Mouse (Mus musculus) limb, embryonic 12.5 days (tissue): Measurements from ENCODE around the gene Rbm48. TPM values are rescaled to one million over a fixed set of nuclear protein-coding genes. Genes with fewer than 3 reads are reported as not detected.

Experiments
- ATAC-seq: fragments of 200-750 bp; cut with Nextera tagmentation; 2 replicates; pipeline ENCODE4 v1.8.0; 2017; ENCODE audit warnings: low read depth, moderate TSS enrichment; ENCODE audit not compliant: insufficient number of reproducible peaks, insufficient read depth, low FRiP score, low TSS enrichment
- H3K27ac ChIP-seq: fragments of 300-500 bp; sonication (generic); 2 replicates; pipeline ENCODE4 v1.5.1; 2016; ENCODE audit warnings: mild to moderate bottlenecking, moderate library complexity
- H3K27me3 ChIP-seq: fragments of 300-500 bp; sonication (generic); 2 replicates; pipeline ENCODE4 v1.6.1; 2016; ENCODE audit warnings: mild to moderate bottlenecking, moderate library complexity
- H3K36me3 ChIP-seq: fragments of 300-500 bp; sonication (generic); 2 replicates; pipeline ENCODE4 v1.6.1; 2016; ENCODE audit warnings: mild to moderate bottlenecking, moderate library complexity
- H3K4me1 ChIP-seq: fragments of 300-500 bp; sonication (generic); replicated peaks from 2 replicates; pipeline ENCODE4 v1.6.1; 2016
- H3K4me2 ChIP-seq: fragments of 300-500 bp; sonication (generic); 2 replicates; pipeline ENCODE4 v1.6.1; 2016; ENCODE audit warnings: mild to moderate bottlenecking, moderate library complexity
- H3K4me3 ChIP-seq: fragments of 300-500 bp; sonication (generic); replicated peaks from 2 replicates; pipeline ENCODE4 v1.5.1; 2016; ENCODE audit warnings: mild to moderate bottlenecking
- H3K9ac ChIP-seq: fragments of 300-500 bp; sonication (generic); replicated peaks from 2 replicates; pipeline ENCODE4 v1.6.1; 2016; ENCODE audit warnings: mild to moderate bottlenecking, moderate library complexity
- H3K9me3 ChIP-seq: fragments of 300-500 bp; sonication (generic); 2 replicates; pipeline ENCODE4 v1.6.1; 2016; ENCODE audit warnings: mild to moderate bottlenecking, moderate library complexity
- WGBS: fragments of 180-500 bp; shearing (Covaris S2); methylation state at CpG from one replicate; pipeline ENCODE4 v1.1.7; 2016; 5-methylcytosine and 5-hydroxymethylcytosine counted together
- polyA plus RNA-seq: library from polyadenylated mRNA; unstranded; fragments of >200 nt; fragmentation: Nextera tagmentation; extraction: Ambion mirVana; gene quantifications from 2 replicates; pipeline ENCODE4 v1.2.1, GENCODE M21; 2016

Rbm48 gene
- polyA plus RNA-seq, 1 experiment from 2014 or later = 15.3 TPM

DNA sequence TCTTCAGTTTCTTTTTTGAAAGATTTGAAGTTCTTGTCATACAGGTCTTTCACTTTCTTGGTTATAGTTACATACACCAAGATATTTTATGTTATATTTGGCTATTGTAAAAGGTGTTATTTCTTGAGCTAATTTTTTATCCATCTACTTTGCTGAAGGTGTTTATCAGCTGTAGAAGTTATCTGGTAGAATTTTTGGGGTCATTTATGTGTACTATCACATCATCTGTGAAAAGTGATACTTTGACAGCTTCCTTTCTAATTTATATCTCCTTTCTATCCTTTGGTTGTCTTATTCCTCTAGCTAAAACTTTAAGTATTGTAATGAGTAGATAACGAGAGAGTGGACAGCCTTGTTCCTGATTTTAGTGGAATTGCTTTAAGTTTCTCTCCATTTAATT lies 44.9 kb downstream of the Rbm48 start:
- Histone ChIP-seq H3K4me1 (no peaks in the 10 kb centered on the region), H3K4me2 (no peak overlapping the region), H3K9me3 (no peaks in the 10 kb centered on the region), H3K36me3 (peaks cover 26% of the 10 kb centered on the region), H3K27me3 (no peaks in the 10 kb centered on the region), H3K9ac (no peak overlapping the region), H3K27ac (no peak overlapping the region), H3K4me3 (no peak overlapping the region)
- ATAC-seq = no peak
- WGBS = 85% methylated on average over 1 of the region's 1 CpGs

DNA sequence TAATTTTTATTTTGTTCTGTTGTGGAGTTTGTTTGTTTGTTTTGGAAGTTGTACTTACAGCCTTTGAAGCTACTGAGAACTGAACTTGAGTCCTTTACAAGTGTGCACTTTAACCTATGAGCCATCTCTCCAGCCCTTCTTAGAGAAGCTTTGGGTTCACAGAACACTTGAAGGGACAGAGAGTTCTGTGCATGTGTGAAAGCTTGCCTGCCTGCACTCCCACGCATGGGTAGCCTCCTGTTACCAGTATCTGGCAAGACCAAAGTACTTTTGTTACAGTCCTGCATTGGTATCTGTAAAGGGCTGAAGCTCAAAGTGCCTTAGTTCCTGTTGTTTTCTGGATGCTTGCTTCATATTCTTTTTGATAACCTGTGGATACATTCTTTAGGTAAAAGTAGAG lies 50.2 kb downstream of the Rbm48 start:
- no peaks in the 10 kb centered on the region for H3K9me3 ChIP-seq
- peaks cover 12% of the 10 kb centered on the region for H3K36me3 ChIP-seq
- H3K4me1 ChIP-seq = peaks cover 11% of the 10 kb centered on the region
- no peak overlapping the region for H3K9ac ChIP-seq
- H3K4me3 ChIP-seq = no peak overlapping the region
- no peak overlapping the region for H3K27ac ChIP-seq
- no peak for ATAC-seq
- WGBS = 93% methylated on average over 1 of the region's 1 CpGs
- no peak overlapping the region for H3K4me2 ChIP-seq
- no peaks in the 10 kb centered on the region for H3K27me3 ChIP-seq

DNA sequence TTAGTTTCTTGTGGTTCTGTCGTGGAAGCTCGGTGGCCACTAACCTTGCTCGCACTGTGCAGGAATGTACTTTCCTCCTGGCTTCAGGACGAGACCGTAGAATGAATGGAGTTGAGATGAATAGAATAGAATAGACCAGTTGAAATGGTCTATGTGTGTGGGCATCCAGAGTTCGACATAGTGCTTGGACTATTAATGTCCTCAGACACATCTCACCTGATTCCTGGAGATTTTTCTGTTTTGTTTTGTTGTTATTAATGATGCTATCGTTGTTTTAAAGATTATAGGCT lies 52.0 kb downstream of the Rbm48 start:
- Histone ChIP-seq H3K36me3 (peaks cover 12% of the 10 kb centered on the region), H3K4me2 (peak overlapping the region; percentile 59), H3K27me3 (no peaks in the 10 kb centered on the region), H3K4me3 (peak overlapping the region; percentile 88), H3K27ac (0 out of 2 replicates have a peak overlapping the region, but pooled peaks have one; percentile 94), H3K4me1 (peaks cover 11% of the 10 kb centered on the region), H3K9ac (peak overlapping the region; percentile 92), H3K9me3 (no peaks in the 10 kb centered on the region)
- no peak for ATAC-seq
- WGBS = 11% methylated on average over 7 of the region's 7 CpGs

DNA sequence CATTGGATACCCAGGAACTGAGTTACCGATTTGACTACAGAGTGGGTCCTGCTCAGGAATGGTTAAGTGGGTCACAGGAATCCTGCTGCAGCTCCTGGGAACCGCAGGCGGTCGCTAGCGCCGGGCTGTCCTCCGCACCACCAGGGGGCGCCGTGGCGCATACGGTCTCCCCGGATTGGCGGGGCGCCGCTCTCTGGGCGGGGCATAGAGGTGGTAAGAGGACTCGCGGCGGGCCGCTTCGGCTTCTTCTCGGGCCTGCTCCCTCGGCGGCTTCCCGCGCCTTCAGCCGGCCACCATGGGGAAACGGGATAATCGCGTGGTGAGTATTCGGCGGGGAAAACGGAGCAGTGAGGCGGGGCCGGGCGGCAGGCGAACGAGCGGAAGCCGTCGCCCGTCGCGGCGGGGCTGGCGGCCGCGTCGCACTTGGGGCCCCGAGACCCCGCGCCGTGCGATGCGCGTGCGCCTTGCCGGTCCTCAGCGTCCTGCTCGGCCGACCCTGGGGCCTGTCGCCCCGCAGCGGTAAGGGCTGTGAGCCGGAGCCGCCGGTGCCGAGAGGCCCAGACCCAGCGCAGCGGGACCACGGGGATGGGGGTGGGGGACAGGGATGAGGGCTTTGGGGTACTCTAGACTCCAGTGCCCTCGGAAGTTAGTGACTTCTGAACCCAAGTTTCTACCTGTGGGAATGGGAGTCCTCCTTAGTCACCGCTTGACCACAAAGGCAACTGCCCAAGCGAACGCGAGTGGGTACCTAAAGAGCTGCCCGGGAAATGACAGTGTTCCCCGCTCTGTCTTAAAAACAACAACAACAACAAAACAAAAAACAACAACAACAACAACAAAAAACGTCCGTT lies 52.5 kb downstream of the Rbm48 start, which contains the start of gene Fam133b:
Gene Fam133b (plus strand): TSS at position 205 of the 851 bp plus-strand sequence.
- Histone ChIP-seq H3K9ac (peak within 1 kb of the TSS; percentile 92), H3K9me3 (no peaks in the 10 kb centered on the region), H3K4me2 (peak within 1 kb of the TSS; percentile 59), H3K4me1 (peaks cover 11% of the 10 kb centered on the region), H3K27ac (peak within 1 kb of the TSS; percentile 94), H3K27me3 (no peaks in the 10 kb centered on the region), H3K4me3 (peak within 1 kb of the TSS; percentile 88), H3K36me3 (peaks cover 12% of the 10 kb centered on the region)
- under 1% methylated on average over 79 of the region's 80 CpGs for WGBS
- peak; percentile 97 for ATAC-seq

DNA sequence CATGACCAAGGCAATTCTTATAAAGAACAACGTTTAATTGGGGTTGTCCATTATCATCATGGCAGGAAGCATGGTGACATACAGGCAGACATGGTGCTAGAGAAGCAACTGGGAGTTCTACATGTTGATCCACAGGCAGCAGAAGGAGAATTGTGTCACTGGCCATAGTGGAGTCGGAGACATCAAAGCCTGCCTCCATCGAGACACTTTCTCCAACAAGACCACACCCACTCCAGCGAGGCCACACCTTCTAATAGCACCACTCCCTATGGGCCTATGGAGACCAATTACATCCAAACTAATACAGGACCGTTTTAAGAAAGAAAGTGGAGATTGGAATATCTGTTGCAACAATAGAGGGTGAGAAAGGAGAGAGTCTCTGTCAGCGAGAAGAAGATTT lies 54.5 kb downstream of the Rbm48 start:
- H3K27me3 ChIP-seq = no peaks in the 10 kb centered on the region
- H3K36me3 ChIP-seq = peaks cover 8% of the 10 kb centered on the region
- no peak overlapping the region for H3K9ac ChIP-seq
- peaks cover 11% of the 10 kb centered on the region for H3K4me1 ChIP-seq
- no peaks in the 10 kb centered on the region for H3K9me3 ChIP-seq
- H3K4me2 ChIP-seq = no peak overlapping the region
- no peak for ATAC-seq
- WGBS = 76% methylated on average over 6 of the region's 6 CpGs
- no peak overlapping the region for H3K27ac ChIP-seq
- no peak overlapping the region for H3K4me3 ChIP-seq

DNA sequence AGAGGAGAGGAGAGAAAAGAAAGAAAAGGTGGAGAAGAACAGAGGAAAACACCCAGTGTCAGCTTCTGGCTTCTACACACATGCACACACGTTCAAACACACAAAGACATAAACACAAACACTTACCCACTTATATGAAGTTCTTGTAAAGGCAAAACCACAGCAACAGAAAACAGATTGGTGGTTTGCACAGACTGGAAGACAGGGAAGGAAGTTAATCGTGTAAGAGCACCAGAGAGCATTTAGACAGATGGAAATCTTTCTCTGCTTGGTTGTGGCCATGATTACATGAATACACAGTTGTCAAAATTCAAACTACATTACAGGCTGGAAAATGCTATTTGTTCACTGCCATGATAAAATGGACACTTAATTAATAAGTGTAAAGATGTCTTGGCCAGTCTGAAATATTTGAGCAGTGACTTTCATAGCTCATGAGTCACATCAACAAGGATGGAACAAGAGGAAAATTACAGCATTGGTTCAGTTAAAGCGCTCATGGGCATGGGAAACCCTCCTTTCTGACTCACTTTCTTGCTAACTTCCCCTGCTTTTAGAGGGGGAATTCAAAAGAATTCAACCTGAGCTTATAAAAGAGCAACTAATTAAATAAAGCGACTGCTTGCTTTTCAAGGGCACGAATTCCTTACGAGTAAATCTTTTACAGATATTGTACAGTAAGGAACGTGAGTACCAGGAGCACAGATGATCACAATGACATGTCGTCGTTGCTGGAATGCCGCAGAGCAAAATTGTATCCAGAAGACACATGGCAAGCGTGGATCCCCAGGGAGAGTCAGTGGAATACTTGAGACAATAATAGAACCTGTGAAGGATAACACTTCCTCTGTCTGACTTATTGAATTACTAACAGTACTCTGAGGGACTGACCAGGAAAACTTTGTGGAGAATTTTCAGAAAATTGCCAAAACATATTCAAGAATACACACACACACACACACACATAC lies 57.6 kb downstream of the Rbm48 start:
- Histone ChIP-seq H3K9ac (no peak overlapping the region), H3K4me1 (no peaks in the 10 kb centered on the region), H3K36me3 (no peaks in the 10 kb centered on the region), H3K9me3 (no peaks in the 10 kb centered on the region), H3K4me2 (no peak overlapping the region), H3K27me3 (no peaks in the 10 kb centered on the region), H3K4me3 (no peak overlapping the region), H3K27ac (no peak overlapping the region)
- no peak for ATAC-seq
- WGBS = 68% methylated on average over 11 of the region's 11 CpGs

DNA sequence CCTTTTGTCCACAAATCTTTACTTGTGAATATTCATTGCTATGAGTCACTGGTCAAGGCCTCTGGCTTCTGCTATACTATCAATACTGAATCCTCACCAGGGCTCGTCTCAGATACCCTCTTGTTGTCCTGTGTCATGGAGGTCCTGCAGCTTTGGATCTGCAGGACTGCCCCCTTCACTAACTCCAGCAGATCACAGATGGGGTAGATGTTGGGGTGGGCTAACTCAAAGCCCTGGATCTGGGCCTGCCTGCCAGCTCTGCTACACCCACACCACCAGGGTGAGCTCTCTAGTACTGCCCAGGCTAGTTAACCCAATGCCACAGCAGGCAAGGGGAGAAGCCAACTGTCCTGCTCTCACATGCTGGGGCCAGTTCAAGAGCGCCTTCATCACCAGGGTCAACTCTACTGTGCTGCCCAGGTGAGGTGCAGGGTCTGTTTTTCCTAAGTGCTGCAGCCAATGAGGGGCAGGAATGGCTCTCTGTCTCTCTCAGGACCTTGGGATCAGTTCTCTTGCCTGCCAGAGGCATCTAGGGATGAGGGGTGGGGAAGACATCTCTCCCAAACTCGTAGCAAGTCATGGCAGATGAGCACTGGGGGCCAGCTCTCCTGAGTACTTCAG lies 59.7 kb downstream of the Rbm48 start:
- 62% methylated on average over 3 of the region's 3 CpGs for WGBS
- H3K4me3 ChIP-seq = no peak overlapping the region
- H3K9me3 ChIP-seq = no peaks in the 10 kb centered on the region
- H3K9ac ChIP-seq = no peak overlapping the region
- ATAC-seq = peak; percentile 67; the same call in 1 of the 2 replicates
- no peak overlapping the region for H3K27ac ChIP-seq
- no peak overlapping the region for H3K4me2 ChIP-seq
- no peaks in the 10 kb centered on the region for H3K4me1 ChIP-seq
- H3K27me3 ChIP-seq = no peaks in the 10 kb centered on the region
- H3K36me3 ChIP-seq = no peaks in the 10 kb centered on the region

Other genes starting within 250 kb of the Rbm48 start
- gene Fam133b, start 52.8 kb downstream of the Rbm48 start, polyA plus RNA-seq = 41.3 and 41.7 TPM in 2 replicates
- 3.3 and 5.2 TPM in 2 replicates for gene 1700109H08Rik, start 25.0 kb downstream of the Rbm48 start, polyA plus RNA-seq
- gene Pex1, start 519 bp downstream of the Rbm48 start, polyA plus RNA-seq = 17.7 and 23.2 TPM in 2 replicates
- not detected in 2 replicates for gene Tmbim7, start 54.6 kb upstream of the Rbm48 start, polyA plus RNA-seq
- gene Gatad1, start 60.6 kb upstream of the Rbm48 start, polyA plus RNA-seq = 63.5 and 71.1 TPM in 2 replicates
- gene Ankib1, start 206.3 kb upstream of the Rbm48 start, polyA plus RNA-seq = 15.3 and 15.6 TPM in 2 replicates
- gene Krit1, start 206.6 kb upstream of the Rbm48 start, polyA plus RNA-seq = 63.0 and 63.1 TPM in 2 replicates
- gene Lrrd1, start 248.6 kb upstream of the Rbm48 start, polyA plus RNA-seq = not detected in 2 replicates